ENCODE assay signal across 9 mouse cellular contexts in the genomic region with DNA sequence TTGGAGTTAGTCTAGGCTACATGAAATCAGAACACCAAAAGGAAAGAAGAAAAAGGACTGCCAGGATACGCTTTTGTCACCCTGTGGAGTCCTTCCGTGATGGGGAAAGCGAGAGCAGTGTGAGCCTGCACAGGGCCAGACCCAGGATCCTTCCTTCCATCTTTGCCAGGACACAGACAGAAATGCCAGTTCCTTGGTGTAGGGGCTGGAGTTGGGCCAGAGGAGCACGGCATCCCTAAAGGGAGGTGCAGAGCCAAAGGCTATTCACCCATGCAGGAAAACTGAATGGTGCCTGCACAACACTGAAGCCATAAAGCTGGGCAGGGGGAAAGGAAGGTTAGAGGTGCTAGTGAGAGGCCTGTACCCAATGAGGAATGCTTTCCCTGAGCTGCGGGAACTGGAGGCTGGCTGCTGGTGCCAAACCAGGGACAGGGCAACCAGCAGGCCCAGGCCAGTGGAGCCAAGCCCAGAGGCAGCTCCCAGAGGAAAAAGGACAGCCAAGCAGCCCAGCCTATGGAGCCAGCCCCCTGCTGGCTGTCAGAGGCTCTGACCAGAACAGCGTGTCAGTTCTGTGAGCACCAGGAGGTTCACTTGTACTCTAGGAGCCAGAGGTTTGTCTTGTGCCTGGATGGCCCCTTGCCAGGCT. TPM values are rescaled to one million over a fixed set of nuclear protein-coding genes. Genes with fewer than 3 reads are reported as not detected.
DNase-seq lines count a peak whose midpoint lies in the region; ATAC-seq and TF ChIP-seq lines count a peak whose summit lies in the region.
"Had no signal": no experiment of that assay in that cellular context is flagged by ENCODE, and none has a peak within 500 bp of the region (broad histone marks: within the 10 kb centered on the region; RNA-seq: fewer than 3 reads in every experiment).

No protein-coding gene starts in this region.

- no peaks in the 10 kb centered on the region for H3K9me3 ChIP-seq in hindbrain, embryonic 12.5 days (replicated peaks)
- no peaks in the 10 kb centered on the region for H3K9me3 ChIP-seq in limb, embryonic 15.5 days
- no peaks in the 10 kb centered on the region for H3K9me3 ChIP-seq in midbrain, embryonic 14.5 days (ENCODE audit: control insufficient read depth, low read length)
- H3K9me3 ChIP-seq: limb, embryonic 13.5 days had no signal

- no peak overlapping the region for H3K4me2 ChIP-seq in hindbrain, embryonic 12.5 days (replicated peaks)
- no peak overlapping the region for H3K4me2 ChIP-seq in limb, embryonic 15.5 days
- no peak overlapping the region for H3K4me2 ChIP-seq in midbrain, embryonic 14.5 days (ENCODE audit: low read length)
- H3K4me2 ChIP-seq: limb, embryonic 13.5 days had no signal

- H3K36me3 ChIP-seq in hindbrain, embryonic 12.5 days, result no peaks in the 10 kb centered on the region
- H3K36me3 ChIP-seq in limb, embryonic 15.5 days, result no peaks in the 10 kb centered on the region
- no peaks in the 10 kb centered on the region for H3K36me3 ChIP-seq in midbrain, embryonic 14.5 days (ENCODE audit: control insufficient read depth, insufficient read depth, low read length)
- H3K36me3 ChIP-seq: limb, embryonic 13.5 days had no signal

- no peaks in the 10 kb centered on the region for H3K27me3 ChIP-seq in hindbrain, embryonic 12.5 days
- H3K27me3 ChIP-seq in limb, embryonic 15.5 days, result no peaks in the 10 kb centered on the region
- no peaks in the 10 kb centered on the region for H3K27me3 ChIP-seq in midbrain, embryonic 14.5 days (ENCODE audit: control insufficient read depth, insufficient read depth, low read length)
- H3K27me3 ChIP-seq: limb, embryonic 13.5 days had no signal

- H3K27ac ChIP-seq in gastrocnemius, adult 2 months, result peak overlapping the region; percentile 38
- 0 out of 2 replicates have a peak overlapping the region, but pooled peaks have one; percentile 41 for H3K27ac ChIP-seq in hindbrain, embryonic 12.5 days
- H3K27ac ChIP-seq in limb, embryonic 15.5 days, result no peak overlapping the region
- H3K27ac ChIP-seq in midbrain, embryonic 14.5 days (replicated peaks; ENCODE audit: low read depth, low read length), result peak overlapping the region; percentile 49
- H3K27ac ChIP-seq: limb, embryonic 13.5 days had no signal

- peak overlapping the region; percentile 19; the same call in 1 of the 2 replicates for H3K9ac ChIP-seq in hindbrain, embryonic 12.5 days
- H3K9ac ChIP-seq in limb, embryonic 15.5 days, result no peak overlapping the region
- H3K9ac ChIP-seq in midbrain, embryonic 14.5 days (replicated peaks; ENCODE audit: low read length), result 0 out of 2 replicates have a peak overlapping the region, but pooled peaks have one; percentile 4
- H3K9ac ChIP-seq: limb, embryonic 13.5 days had no signal

- peak; percentile 60 for ATAC-seq in hindbrain, embryonic 12.5 days (ENCODE audit: low FRiP score)
- peak; percentile 30; the same call in 1 of the 2 replicates for ATAC-seq in limb, embryonic 15.5 days (ENCODE audit: insufficient number of reproducible peaks, low FRiP score, low TSS enrichment, low read depth)
- ATAC-seq in midbrain, embryonic 14.5 days (ENCODE audit: low FRiP score, low TSS enrichment), result peak; percentile 62; the same call in 1 of the 2 replicates

- H3K4me3 ChIP-seq in gastrocnemius, adult 2 months, result no peak overlapping the region
- H3K4me3 ChIP-seq in hindbrain, embryonic 12.5 days, result no peak overlapping the region
- no peak overlapping the region for H3K4me3 ChIP-seq in limb, embryonic 15.5 days
- H3K4me3 ChIP-seq in midbrain, embryonic 14.5 days (replicated peaks; ENCODE audit: low read depth, low read length), result no peak overlapping the region
- H3K4me3 ChIP-seq: limb, embryonic 13.5 days had no signal

- intact Hi-C loops in left cerebral cortex, postnatal 14 days (cut with DNase I), result no loop called here
- intact Hi-C loops in gastrocnemius, adult 2 months (cut with DNase I), result no loop called here

- 60% methylated on average over 6 of the region's 6 CpGs for WGBS in hindbrain, embryonic 12.5 days
- WGBS in limb, embryonic 15.5 days, result 60% methylated on average over 6 of the region's 6 CpGs
- WGBS in midbrain, embryonic 14.5 days, result 57% methylated on average over 6 of the region's 6 CpGs

- DNase-seq in left cerebral cortex, postnatal 14 days (ENCODE audit: low spot score in 2 of 2), result peak; percentile 37 to 44
- DNase-seq in left cerebral cortex, adult 9 months (ENCODE audit: low spot score in 2 of 2), result no peak
- DNase-seq in cerebellum, adult 18-20 months, result peak; percentile 49 to 58
- peak; percentile 77 for DNase-seq in gastrocnemius, adult 2 months
- peak; percentile 69 for DNase-seq in midbrain, embryonic 14.5 days
- no peak for DNase-seq in thymus, postnatal 14 days

- TF ChIP-seq CTCF in gastrocnemius, adult 2 months (IDR thresholded peaks at IDR 0.05), result peak; percentile 66

- H3K4me1 ChIP-seq in hindbrain, embryonic 12.5 days, result peaks cover 16% of the 10 kb centered on the region
- peaks cover 9% of the 10 kb centered on the region for H3K4me1 ChIP-seq in limb, embryonic 15.5 days
- peaks cover 9% of the 10 kb centered on the region for H3K4me1 ChIP-seq in midbrain, embryonic 14.5 days (ENCODE audit: control insufficient read depth, insufficient read depth, low read length)
- H3K4me1 ChIP-seq: limb, embryonic 13.5 days had no signal

RNA-seq across cellular contexts. Expression of a gene that starts 32.4 kb away (rescaled TPM):
- 10 to 100 TPM; 27.4 to 31.8 TPM for total RNA-seq in left cerebral cortex, postnatal 14 days (2021)
- total RNA-seq in gastrocnemius, adult 2 months (2021), result 10 to 100 TPM in 1 of 2 experiments, 1 to 10 TPM in 1; 8.1 to 11.9 TPM
- polyA plus RNA-seq in hindbrain, embryonic 12.5 days (2016; fragmentation: Nextera tagmentation; extraction: Ambion mirVana), result 68.6 and 71.8 TPM in 2 replicates
- 78.8 and 83.6 TPM in 2 replicates for polyA plus RNA-seq in limb, embryonic 15.5 days (2015; fragmentation: Nextera tagmentation; extraction: Ambion mirVana)
- polyA plus RNA-seq in midbrain, embryonic 14.5 days (2014; fragmentation: Nextera tagmentation; extraction: Ambion mirVana), result 76.0 and 92.8 TPM in 2 replicates

RNA-seq across cellular contexts. Expression of a gene that starts 49.1 kb away (rescaled TPM):
- total RNA-seq in left cerebral cortex, postnatal 14 days (2021), result 1 to 10 TPM in 1 of 2 experiments, under 1 TPM in 1; 0.99 to 1.1 TPM
- under 1 TPM; 0.56 to 0.89 TPM for total RNA-seq in gastrocnemius, adult 2 months (2021)
- 9.5 and 9.7 TPM in 2 replicates for polyA plus RNA-seq in hindbrain, embryonic 12.5 days (2016; fragmentation: Nextera tagmentation; extraction: Ambion mirVana)
- polyA plus RNA-seq in limb, embryonic 15.5 days (2015; fragmentation: Nextera tagmentation; extraction: Ambion mirVana), result 6.2 and 6.8 TPM in 2 replicates
- polyA plus RNA-seq in midbrain, embryonic 14.5 days (2014; fragmentation: Nextera tagmentation; extraction: Ambion mirVana), result 3.1 and 3.2 TPM in 2 replicates

Comparison
In these comparisons a context has a peak if more than half of its experiments do, and no peak if none do; other contexts are left out.
1. DNase-seq: peak in left cerebral cortex, postnatal 14 days (2 of 2), cerebellum, adult 18-20 months (2 of 2), gastrocnemius, adult 2 months (single experiment) and midbrain, embryonic 14.5 days (single experiment); none in left cerebral cortex, adult 9 months (0 of 2) and thymus, postnatal 14 days (single experiment).
2. Peak in every context shown above with its lines, with median percentiles within 50 percentile points of each other: ATAC-seq.